Mouse (Mus musculus) midbrain, embryonic 16.5 days (tissue): ENCODE data around the gene Megf6. TPM values are rescaled to one million over a fixed set of nuclear protein-coding genes. Genes with fewer than 3 reads are reported as not detected.
A peak's percentile ranks its signal among the peaks of the same experiment; 100 is the strongest.

Experiments used
- ATAC-seq: fragments of 200-750 bp; cut with Nextera tagmentation; 2 replicates; pipeline ENCODE4 v1.8.0; 2017; ENCODE audit warnings: moderate TSS enrichment
- H3K27ac ChIP-seq: fragments of 300-500 bp; sonication (generic); 2 replicates; pipeline ENCODE4 v1.5.1; 2014; ENCODE audit warnings: mild to moderate bottlenecking, low read length, mixed read lengths
- H3K27me3 ChIP-seq: fragments of 300-500 bp; sonication (generic); 2 replicates; pipeline ENCODE4 v1.6.1; 2014; ENCODE audit warnings: low read depth, low read length, mixed read lengths; ENCODE audit not compliant: control insufficient read depth, insufficient read depth
- H3K36me3 ChIP-seq: fragments of 300-500 bp; sonication (generic); 2 replicates; pipeline ENCODE4 v1.6.1; 2014; ENCODE audit warnings: mild to moderate bottlenecking, low read length, moderate library complexity, mixed read lengths; ENCODE audit not compliant: control insufficient read depth, insufficient read depth
- H3K4me1 ChIP-seq: fragments of 300-500 bp; sonication (generic); 2 replicates; pipeline ENCODE4 v1.6.1; 2014; ENCODE audit warnings: mild to moderate bottlenecking, low read length, mixed read lengths; ENCODE audit not compliant: control insufficient read depth, insufficient read depth
- H3K4me2 ChIP-seq: fragments of 300-500 bp; sonication (generic); 2 replicates; pipeline ENCODE4 v1.6.1; 2014; ENCODE audit warnings: mild to moderate bottlenecking, low read length, mixed read lengths
- H3K4me3 ChIP-seq: fragments of 300-500 bp; sonication (generic); 2 replicates; pipeline ENCODE4 v1.5.1; 2014; ENCODE audit warnings: low read depth, mild to moderate bottlenecking, low read length, moderate library complexity, mixed read lengths
- H3K9ac ChIP-seq: fragments of 300-500 bp; sonication (generic); 2 replicates; pipeline ENCODE4 v1.6.1; 2014; ENCODE audit warnings: low read depth, low read length, mixed read lengths
- H3K9me3 ChIP-seq: fragments of 300-500 bp; sonication (generic); replicated peaks from 2 replicates; pipeline ENCODE4 v1.6.1; 2014; ENCODE audit warnings: mild to moderate bottlenecking, low read length, mixed read lengths; ENCODE audit not compliant: control insufficient read depth, poor library complexity, severe bottlenecking
- WGBS: fragments of 180-500 bp; shearing (Covaris S2); extraction: QIAGEN DNeasy Blood & Tissue Kit; methylation state at CpG from one replicate; pipeline ENCODE4 v1.1.7; 2014; 5-methylcytosine and 5-hydroxymethylcytosine counted together
- polyA plus RNA-seq: library from polyadenylated mRNA; unstranded; fragments of >200 nt; fragmentation: Nextera tagmentation; extraction: Ambion mirVana; gene quantifications from 2 replicates; pipeline ENCODE4 v1.2.1, GENCODE M21; 2015

Gene Megf6
- polyA plus RNA-seq, 1 experiment from 2014 or later, result 10.6 TPM

DNA sequence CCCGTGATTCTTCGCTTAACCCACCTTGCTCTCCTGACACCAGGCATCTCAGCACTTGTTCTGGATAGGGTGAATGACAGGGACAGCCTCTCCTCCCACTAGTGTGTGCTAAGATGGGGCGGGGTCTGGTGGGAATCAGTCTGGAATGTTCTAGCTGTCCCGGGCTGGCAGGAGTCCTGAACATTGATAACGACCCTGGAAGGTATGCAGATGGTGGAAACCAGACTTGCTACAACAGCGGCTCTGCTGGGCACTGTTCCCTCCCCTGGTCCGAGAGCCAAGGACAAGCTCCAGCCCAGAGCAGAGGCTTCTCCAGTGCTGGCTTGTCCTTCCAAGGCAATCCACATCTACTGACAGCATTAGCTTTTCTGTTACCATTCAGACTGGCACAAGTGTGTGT, 43.1 kb downstream of the Megf6 start:
- no peak overlapping the region for H3K4me2 ChIP-seq
- no peaks in the 10 kb centered on the region for H3K4me1 ChIP-seq
- no peak overlapping the region for H3K4me3 ChIP-seq
- H3K36me3 ChIP-seq, result no peaks in the 10 kb centered on the region
- no peak overlapping the region for H3K9ac ChIP-seq
- H3K27me3 ChIP-seq, result no peaks in the 10 kb centered on the region
- 74% methylated on average over 7 of the region's 7 CpGs for WGBS
- H3K9me3 ChIP-seq, result no peaks in the 10 kb centered on the region
- H3K27ac ChIP-seq, result no peak overlapping the region
- ATAC-seq, result no peak

GRCm38 (mm10) chr4:154214075-154214474, 43.5 kb downstream of the Megf6 start:
- no peak overlapping the region for H3K4me3 ChIP-seq
- H3K4me2 ChIP-seq, result no peak overlapping the region
- no peaks in the 10 kb centered on the region for H3K9me3 ChIP-seq
- no peak for ATAC-seq
- H3K27me3 ChIP-seq, result no peaks in the 10 kb centered on the region
- H3K27ac ChIP-seq, result no peak overlapping the region
- H3K36me3 ChIP-seq, result no peaks in the 10 kb centered on the region
- WGBS, result 21% methylated on average over 5 of the region's 5 CpGs
- H3K9ac ChIP-seq, result no peak overlapping the region
- H3K4me1 ChIP-seq, result no peaks in the 10 kb centered on the region

GRCm38 (mm10) chr4:154217711-154218350, 47.3 kb downstream of the Megf6 start:
- Histone ChIP-seq H3K9me3 (no peaks in the 10 kb centered on the region), H3K9ac (no peak overlapping the region), H3K4me3 (no peak overlapping the region), H3K36me3 (no peaks in the 10 kb centered on the region), H3K27ac (no peak overlapping the region), H3K27me3 (no peaks in the 10 kb centered on the region), H3K4me1 (no peaks in the 10 kb centered on the region), H3K4me2 (no peak overlapping the region)
- ATAC-seq, result no peak
- WGBS, result 76% methylated on average over 7 of the region's 7 CpGs

GRCm38 (mm10) chr4:154222773-154223172, 52.2 kb downstream of the Megf6 start:
- no peaks in the 10 kb centered on the region for H3K9me3 ChIP-seq
- H3K4me1 ChIP-seq, result peaks cover 3% of the 10 kb centered on the region; the same call in 1 of the 2 replicates
- no peak overlapping the region for H3K4me2 ChIP-seq
- H3K27ac ChIP-seq, result no peak overlapping the region
- no peaks in the 10 kb centered on the region for H3K36me3 ChIP-seq
- no peak for ATAC-seq
- no peak overlapping the region for H3K4me3 ChIP-seq
- no peaks in the 10 kb centered on the region for H3K27me3 ChIP-seq
- 70% methylated on average over 6 of the region's 6 CpGs for WGBS
- H3K9ac ChIP-seq, result no peak overlapping the region

- H3K27ac ChIP-seq, result no peak overlapping the region
- H3K4me2 ChIP-seq, result no peak overlapping the region
- no peaks in the 10 kb centered on the region for H3K27me3 ChIP-seq
- no peaks in the 10 kb centered on the region for H3K36me3 ChIP-seq
- WGBS, result 51% methylated on average over 6 of the region's 6 CpGs
- peaks cover 3% of the 10 kb centered on the region; the same call in 1 of the 2 replicates for H3K4me1 ChIP-seq
- no peak overlapping the region for H3K4me3 ChIP-seq
- no peaks in the 10 kb centered on the region for H3K9me3 ChIP-seq
- 0 out of 2 replicates have a peak overlapping the region, but pooled peaks have one; percentile 18 for H3K9ac ChIP-seq
- peak; percentile 25; the same call in 1 of the 2 replicates for ATAC-seq
Measured at GRCm38 (mm10) chr4:154224267-154224969, 53.9 kb downstream of the Megf6 start.

GRCm38 (mm10) chr4:154224970-154225309, 54.4 kb downstream of the Megf6 start:
- Histone ChIP-seq H3K9me3 (no peaks in the 10 kb centered on the region), H3K4me3 (no peak overlapping the region), H3K4me2 (no peak overlapping the region), H3K27ac (no peak overlapping the region), H3K36me3 (no peaks in the 10 kb centered on the region), H3K9ac (no peak overlapping the region), H3K27me3 (no peaks in the 10 kb centered on the region), H3K4me1 (peaks cover 3% of the 10 kb centered on the region; the same call in 1 of the 2 replicates)
- ATAC-seq, result no peak
- WGBS, result 60% methylated on average over 9 of the region's 9 CpGs

DNA sequence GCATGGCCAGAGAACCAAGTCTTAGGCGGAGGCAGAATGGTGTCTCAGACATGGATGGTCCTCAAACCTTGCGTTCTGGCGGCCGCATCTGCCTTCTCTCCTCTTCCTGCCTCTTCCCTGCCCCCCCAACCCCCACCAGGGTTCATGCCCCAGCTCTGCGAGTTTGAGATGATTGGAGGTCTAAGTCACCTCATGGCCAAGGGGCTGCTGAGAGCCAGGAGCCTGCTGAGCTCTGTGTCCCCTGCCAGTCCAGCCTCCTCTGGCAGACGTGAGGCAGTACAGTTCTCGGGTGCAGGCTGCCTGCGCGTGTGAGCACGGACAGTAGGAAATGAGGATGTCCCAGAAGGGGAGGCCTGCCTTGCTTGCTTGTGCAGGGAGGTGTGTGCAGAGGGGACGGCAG, 56.1 kb downstream of the Megf6 start:
- no peaks in the 10 kb centered on the region for H3K27me3 ChIP-seq
- no peak overlapping the region for H3K4me3 ChIP-seq
- no peak overlapping the region for H3K4me2 ChIP-seq
- ATAC-seq, result no peak
- H3K9me3 ChIP-seq, result no peaks in the 10 kb centered on the region
- H3K27ac ChIP-seq, result no peak overlapping the region
- no peak overlapping the region for H3K9ac ChIP-seq
- H3K4me1 ChIP-seq, result peaks cover 3% of the 10 kb centered on the region; the same call in 1 of the 2 replicates
- 87% methylated on average over 11 of the region's 11 CpGs for WGBS
- H3K36me3 ChIP-seq, result no peaks in the 10 kb centered on the region

- no peak for ATAC-seq
- Histone ChIP-seq H3K4me2 (no peak overlapping the region), H3K27me3 (no peaks in the 10 kb centered on the region), H3K9me3 (no peaks in the 10 kb centered on the region), H3K36me3 (no peaks in the 10 kb centered on the region), H3K9ac (no peak overlapping the region), H3K4me3 (no peak overlapping the region), H3K27ac (no peak overlapping the region), H3K4me1 (peaks cover 3% of the 10 kb centered on the region; the same call in 1 of the 2 replicates)
- 65% methylated on average over 11 of the region's 11 CpGs for WGBS
Measured at GRCm38 (mm10) chr4:154228336-154228735, 57.8 kb downstream of the Megf6 start.

GRCm38 (mm10) chr4:154229569-154229968, 59.0 kb downstream of the Megf6 start:
- H3K36me3 ChIP-seq, result no peaks in the 10 kb centered on the region

More at GRCm38 (mm10) chr4:154229569-154229968, 59.0 kb downstream of the Megf6 start:
- WGBS, result 94% methylated on average over 9 of the region's 9 CpGs
- ATAC-seq, result no peak
- Histone ChIP-seq H3K9me3 (no peaks in the 10 kb centered on the region), H3K4me3 (no peak overlapping the region), H3K4me2 (no peak overlapping the region), H3K9ac (no peak overlapping the region), H3K4me1 (peaks cover under 1% of the 10 kb centered on the region; the same call in 1 of the 2 replicates), H3K27me3 (no peaks in the 10 kb centered on the region), H3K27ac (no peak overlapping the region)
